Mouse (Mus musculus) heart, postnatal 36 days (tissue): ENCODE data around the gene Muc13. TPM values are rescaled to one million over a fixed set of nuclear protein-coding genes. Genes with fewer than 3 reads are reported as not detected.

Experiments
- DNase-seq, 2 experiments: peaks; one replicate each; pipeline ENCODE4 v3.0.0; 2021 to 2022
- intact Hi-C: fragments of 180-260 bp; cut with DNase I; formaldehyde crosslinking; loops from one replicate; pipeline ENCODE4 v1.15.1; 2025
- total RNA-seq, 2 experiments: library from RNA; stranded (reverse); gene quantifications; 2 replicates each; pipeline ENCODE4 v1.2.3; 2021

Muc13 gene
- total RNA-seq: under 1 TPM in 1 of 2 experiments, not detected in 1; 0.08 TPM

- no peak for DNase-seq
- intact Hi-C loops: no loop called here
These were observed at the start of gene Muc13 for GRCm38 (mm10) chr16:33793846-33794791. Gene Muc13 (plus strand): TSS chr16:33794037.

GRCm38 (mm10) chr16:33744622-33745419 lies 49.0 kb upstream of the Muc13 start:
- intact Hi-C loops: loop anchor here (2.0 to 5.0 kb wide), 2 partner anchors 52 to 438 kb away; no protein-coding TSS in a partner anchor
- no peak for DNase-seq

GRCm38 (mm10) chr16:33745457-33745856 lies 48.4 kb upstream of the Muc13 start:
- DNase-seq: no peak
- intact Hi-C loops: loop anchor here (2.0 kb wide), 1 partner anchor 51 kb away; no protein-coding TSS in a partner anchor

GRCm38 (mm10) chr16:33746074-33746676 lies 47.7 kb upstream of the Muc13 start:
- intact Hi-C loops: no loop called here
- DNase-seq: no peak

- no peak for DNase-seq
- intact Hi-C loops: no loop called here
These were observed 46.4 kb upstream of the Muc13 start for GRCm38 (mm10) chr16:33747346-33747954.

GRCm38 (mm10) chr16:33747994-33748393 lies 45.8 kb upstream of the Muc13 start:
- intact Hi-C loops: no loop called here
- no peak for DNase-seq

- DNase-seq: no peak
- intact Hi-C loops: no loop called here
These were observed 42.7 kb upstream of the Muc13 start for GRCm38 (mm10) chr16:33751152-33751551.

GRCm38 (mm10) chr16:33751590-33751989 lies 42.2 kb upstream of the Muc13 start:
- intact Hi-C loops: no loop called here
- DNase-seq: no peak

- DNase-seq: peak in 1 of 2 experiments; percentile 61
- intact Hi-C loops: no loop called here
These were observed 40.8 kb upstream of the Muc13 start for GRCm38 (mm10) chr16:33752904-33753578.

GRCm38 (mm10) chr16:33755293-33755692 lies 38.5 kb upstream of the Muc13 start:
- DNase-seq: no peak
- intact Hi-C loops: no loop called here

- intact Hi-C loops: no loop called here
- DNase-seq: no peak
These were observed 37.9 kb upstream of the Muc13 start for GRCm38 (mm10) chr16:33755961-33756360.

GRCm38 (mm10) chr16:33756396-33756795 lies 37.4 kb upstream of the Muc13 start:
- DNase-seq: no peak

GRCm38 (mm10) chr16:33759207-33759606 lies 34.6 kb upstream of the Muc13 start:
- no peak for DNase-seq
- intact Hi-C loops: no loop called here

More at GRCm38 (mm10) chr16:33756396-33756795, 37.4 kb upstream of the Muc13 start:
- intact Hi-C loops: no loop called here

- no peak for DNase-seq
These were observed 33.3 kb upstream of the Muc13 start for GRCm38 (mm10) chr16:33760542-33760941.

GRCm38 (mm10) chr16:33760996-33761395 lies 32.8 kb upstream of the Muc13 start:
- intact Hi-C loops: no loop called here
- DNase-seq: no peak

More at GRCm38 (mm10) chr16:33760542-33760941, 33.3 kb upstream of the Muc13 start:
- intact Hi-C loops: no loop called here

- no peak for DNase-seq
- intact Hi-C loops: no loop called here
These were observed 29.2 kb upstream of the Muc13 start for GRCm38 (mm10) chr16:33764501-33765193.

- intact Hi-C loops: no loop called here
- DNase-seq: no peak
These were observed 28.4 kb upstream of the Muc13 start for GRCm38 (mm10) chr16:33765477-33765876.

- intact Hi-C loops: no loop called here
- no peak for DNase-seq
These were observed 27.5 kb upstream of the Muc13 start for GRCm38 (mm10) chr16:33766309-33766708.

- intact Hi-C loops: no loop called here
These were observed 27.1 kb upstream of the Muc13 start for GRCm38 (mm10) chr16:33766757-33767156.

More at GRCm38 (mm10) chr16:33766757-33767156, 27.1 kb upstream of the Muc13 start:
- no peak for DNase-seq
